Mouse (Mus musculus) liver, adult 2 months (tissue): ENCODE data around the gene Xiap.

Source experiments
- CTCF ChIP-seq: fragments of 200-500 bp; IDR thresholded peaks from 2 replicates; pipeline ENCODE4 v1.5.1; 2011; ENCODE audit warnings: low read depth, low read length, control low read depth
- POLR2A ChIP-seq: fragments of 200-500 bp; IDR thresholded peaks from 2 replicates; pipeline ENCODE4 v1.6.1; 2011; ENCODE audit warnings: low read length, control low read depth; ENCODE audit not compliant: insufficient read depth; ENCODE audit errors: extremely low read depth

- TF ChIP-seq CTCF: no peak
- no peak for TF ChIP-seq POLR2A
Measured at GRCm38 (mm10) chrX:42019441-42019840, 40.0 kb upstream of the Xiap start.
